Mouse (Mus musculus): ENCODE data around the gene Tsc22d2. TPM values are rescaled to one million over a fixed set of nuclear protein-coding genes. Genes with fewer than 3 reads are reported as not detected.

The Tsc22d2 gene
- polyA plus RNA-seq, 1 experiment from 2014 or later, result 8.9 TPM

DNA sequence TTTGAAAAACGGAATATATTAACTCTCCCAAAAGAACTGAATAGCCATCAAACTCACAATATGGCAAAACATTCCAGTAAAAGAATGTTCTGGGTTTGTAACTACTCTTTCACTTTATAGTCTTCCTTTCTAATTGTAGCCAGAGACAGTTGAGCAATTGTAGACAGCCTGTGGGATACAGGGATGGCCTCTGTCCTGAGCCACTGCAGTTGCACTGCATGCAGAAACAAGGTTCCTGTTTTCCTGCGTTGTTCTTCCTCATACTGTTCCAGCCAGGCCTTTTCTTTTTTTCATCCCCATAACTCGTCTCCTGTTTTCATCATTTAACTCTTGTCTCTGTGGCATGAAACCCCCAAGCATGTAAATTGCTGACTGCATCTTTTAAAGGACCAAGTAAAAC, 37.8 kb upstream of the Tsc22d2 start:
- no peaks in the 10 kb centered on the region for H3K36me3 ChIP-seq (ENCODE audit: insufficient read depth, low read length)

DNA sequence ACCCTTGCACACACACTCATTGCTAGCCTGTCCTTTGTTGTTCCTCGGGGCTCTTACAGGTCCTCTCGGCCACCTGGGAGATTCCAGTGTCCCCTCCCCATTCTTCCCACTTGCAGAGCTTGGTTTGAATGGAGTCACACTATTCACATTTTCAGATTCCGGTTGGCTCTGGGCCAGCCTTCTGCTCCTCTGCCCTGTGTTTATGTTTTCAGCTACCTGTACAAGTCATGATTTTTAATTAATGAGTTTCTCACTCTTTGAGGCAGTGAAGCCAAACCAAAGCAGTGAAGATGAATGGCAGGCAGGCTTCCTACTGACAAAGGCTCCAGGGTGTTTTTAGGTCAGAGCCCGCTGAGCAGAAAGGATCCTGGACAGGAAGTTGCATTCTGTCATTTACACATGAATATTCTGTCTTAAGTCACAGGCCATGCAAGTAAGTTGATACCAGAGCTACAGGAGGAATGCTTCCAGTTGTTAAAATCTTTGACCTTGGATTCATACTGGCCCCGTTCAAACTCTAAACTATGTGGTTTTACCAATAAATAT, 36.9 kb upstream of the Tsc22d2 start:
- Histone ChIP-seq H3K36me3 (ENCODE audit: insufficient read depth, low read length) (no peaks in the 10 kb centered on the region), H3K9ac (replicated peaks; ENCODE audit: low read depth) (no peak overlapping the region), H3K4me3 (ENCODE audit: low read depth, low read length) (no peak overlapping the region), H3K9me3 (ENCODE audit: low read length) (no peaks in the 10 kb centered on the region), H3K27me3 (replicated peaks; ENCODE audit: insufficient read depth, low read length) (no peaks in the 10 kb centered on the region), H3K4me1 (ENCODE audit: insufficient read depth, low read depth, low read length) (no peaks in the 10 kb centered on the region; the same call in 1 of the 2 replicates), H3K27ac (ENCODE audit: low read length) (no peak overlapping the region), H3K4me2 (replicated peaks; ENCODE audit: low read depth, low read length) (no peak overlapping the region)
- no peak for TF ChIP-seq CTCF (IDR thresholded peaks at IDR 0.05)
- TF ChIP-seq EP300 (IDR thresholded peaks at IDR 0.05), result no peak
- 26% methylated on average over 5 of the region's 5 CpGs for WGBS
- ATAC-seq (no peak), DNase-seq (ENCODE audit: low spot score) (no peak)

More for the DNA sequence above, 37.8 kb upstream of the Tsc22d2 start:
- H3K4me1 ChIP-seq (ENCODE audit: insufficient read depth, low read depth, low read length), result peaks cover 5% of the 10 kb centered on the region; the same call in 1 of the 2 replicates
- WGBS, result 60% methylated on average over 3 of the region's 3 CpGs
- H3K9me3 ChIP-seq (ENCODE audit: low read length), result no peaks in the 10 kb centered on the region
- ATAC-seq (no peak), DNase-seq (ENCODE audit: low spot score) (no peak)
- no peak for TF ChIP-seq CTCF (IDR thresholded peaks at IDR 0.05)
- TF ChIP-seq EP300 (IDR thresholded peaks at IDR 0.05), result no peak
- no peak overlapping the region for H3K27ac ChIP-seq (ENCODE audit: low read length)
- H3K4me3 ChIP-seq (ENCODE audit: low read depth, low read length), result no peak overlapping the region
- H3K9ac ChIP-seq (replicated peaks; ENCODE audit: low read depth), result no peak overlapping the region
- H3K27me3 ChIP-seq (replicated peaks; ENCODE audit: insufficient read depth, low read length), result no peaks in the 10 kb centered on the region
- H3K4me2 ChIP-seq (replicated peaks; ENCODE audit: low read depth, low read length), result no peak overlapping the region

DNA sequence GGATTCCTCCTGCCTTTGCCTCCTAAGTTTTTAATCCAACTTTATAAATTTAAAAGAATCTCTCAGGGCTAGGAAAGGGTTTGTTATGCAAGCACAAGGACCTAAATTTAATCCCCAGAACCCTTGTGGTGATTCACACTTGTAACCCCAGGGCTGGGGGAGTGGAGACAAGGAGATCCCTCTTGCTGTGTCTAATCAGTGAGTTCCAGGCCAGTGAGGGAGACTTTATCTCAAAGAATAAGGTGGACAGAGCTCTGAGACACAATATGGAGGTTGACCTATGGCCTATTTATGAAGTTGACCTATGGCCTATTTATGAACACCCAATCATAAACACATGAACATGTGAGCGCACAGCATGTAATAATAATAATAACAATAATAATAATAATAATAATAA, 31.8 kb upstream of the Tsc22d2 start:
- Histone ChIP-seq H3K27ac (ENCODE audit: low read length) (no peak overlapping the region), H3K4me3 (ENCODE audit: low read depth, low read length) (no peak overlapping the region), H3K4me2 (replicated peaks; ENCODE audit: low read depth, low read length) (no peak overlapping the region), H3K36me3 (ENCODE audit: insufficient read depth, low read length) (no peaks in the 10 kb centered on the region), H3K9ac (replicated peaks; ENCODE audit: low read depth) (no peak overlapping the region), H3K4me1 (ENCODE audit: insufficient read depth, low read depth, low read length) (no peaks in the 10 kb centered on the region), H3K9me3 (ENCODE audit: low read length) (no peaks in the 10 kb centered on the region), H3K27me3 (replicated peaks; ENCODE audit: insufficient read depth, low read length) (no peaks in the 10 kb centered on the region)
- TF ChIP-seq CTCF (IDR thresholded peaks at IDR 0.05) (no peak), EP300 (IDR thresholded peaks at IDR 0.05) (no peak)
- DNase-seq (ENCODE audit: low spot score) (no peak), ATAC-seq (no peak)
- 93% methylated on average over 1 of the region's 1 CpGs for WGBS

DNA sequence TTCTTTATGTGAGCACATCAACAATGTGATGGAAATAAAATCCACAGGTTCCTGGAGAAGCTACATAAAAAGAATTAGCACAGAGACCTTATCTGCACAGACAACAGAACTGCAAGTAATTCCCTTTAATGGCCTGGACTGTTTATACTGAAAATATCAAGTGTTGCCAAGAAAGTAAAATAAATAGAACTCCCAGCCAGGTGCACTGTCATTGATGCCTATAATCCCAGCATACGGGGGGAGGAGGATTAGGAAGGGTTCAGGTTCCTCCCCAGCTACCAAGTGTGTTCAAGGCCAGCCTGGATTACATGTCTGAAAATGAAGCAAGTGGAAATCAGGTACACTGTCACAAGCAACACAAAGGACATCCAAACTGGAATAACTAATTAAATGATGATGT, 29.5 kb upstream of the Tsc22d2 start:
- H3K4me2 ChIP-seq (replicated peaks; ENCODE audit: low read depth, low read length), result no peak overlapping the region
- TF ChIP-seq CTCF (IDR thresholded peaks at IDR 0.05) (no peak), EP300 (IDR thresholded peaks at IDR 0.05) (no peak)
- H3K9ac ChIP-seq (replicated peaks; ENCODE audit: low read depth), result no peak overlapping the region
- H3K4me3 ChIP-seq (ENCODE audit: low read depth, low read length), result no peak overlapping the region
- 23% methylated on average over 1 of the region's 1 CpGs for WGBS
- ATAC-seq (no peak), DNase-seq (ENCODE audit: low spot score) (no peak)
- no peaks in the 10 kb centered on the region for H3K36me3 ChIP-seq (ENCODE audit: insufficient read depth, low read length)
- H3K9me3 ChIP-seq (ENCODE audit: low read length), result no peaks in the 10 kb centered on the region
- H3K4me1 ChIP-seq (ENCODE audit: insufficient read depth, low read depth, low read length), result no peaks in the 10 kb centered on the region
- H3K27me3 ChIP-seq (replicated peaks; ENCODE audit: insufficient read depth, low read length), result no peaks in the 10 kb centered on the region
- no peak overlapping the region for H3K27ac ChIP-seq (ENCODE audit: low read length)

DNA sequence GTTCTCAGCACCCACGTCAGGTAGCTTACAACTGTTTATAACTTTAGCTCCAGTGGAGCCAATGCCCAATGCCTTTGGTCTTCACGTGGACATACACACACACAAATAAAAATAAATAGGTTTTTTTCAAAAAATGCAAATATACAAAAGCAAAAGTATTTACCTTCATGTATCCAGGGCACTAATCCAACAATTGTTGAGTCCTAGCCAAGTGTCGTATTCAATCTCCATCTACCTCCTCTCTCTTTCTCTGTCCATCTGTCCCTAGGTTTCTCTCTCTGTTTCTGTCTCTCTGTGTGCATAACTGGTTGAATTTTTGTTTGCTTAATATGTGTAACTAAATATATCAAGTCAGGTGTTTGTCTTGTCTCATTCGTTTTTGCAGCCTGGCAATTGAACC, 25.8 kb upstream of the Tsc22d2 start:
- H3K27ac ChIP-seq (ENCODE audit: low read length), result no peak overlapping the region
- DNase-seq (ENCODE audit: low spot score), result no peak

DNA sequence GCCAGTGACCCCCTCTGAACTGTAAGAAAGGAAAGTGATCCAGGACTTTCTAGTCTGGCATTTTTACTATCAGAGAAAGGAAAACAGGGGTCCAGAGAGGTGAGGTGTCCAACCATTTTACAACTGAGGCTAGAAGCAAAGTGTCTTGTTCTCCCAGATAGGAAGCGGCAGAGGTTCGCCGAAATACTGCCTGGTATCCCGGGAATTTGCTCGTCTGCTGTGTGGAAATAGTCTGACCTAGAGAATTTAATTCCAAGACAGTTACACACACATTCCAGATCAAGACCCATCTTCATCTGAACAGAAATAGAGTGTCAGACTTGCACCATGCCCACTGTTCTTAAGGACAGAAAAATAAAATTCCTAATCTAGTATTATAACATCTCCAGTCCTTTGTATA, 16.0 kb upstream of the Tsc22d2 start:
- Histone ChIP-seq H3K4me3 (ENCODE audit: low read depth, low read length) (no peak overlapping the region), H3K9ac (replicated peaks; ENCODE audit: low read depth) (no peak overlapping the region), H3K9me3 (ENCODE audit: low read length) (no peaks in the 10 kb centered on the region), H3K27me3 (replicated peaks; ENCODE audit: insufficient read depth, low read length) (no peaks in the 10 kb centered on the region), H3K27ac (ENCODE audit: low read length) (no peak overlapping the region), H3K4me2 (replicated peaks; ENCODE audit: low read depth, low read length) (no peak overlapping the region), H3K36me3 (ENCODE audit: insufficient read depth, low read length) (no peaks in the 10 kb centered on the region), H3K4me1 (ENCODE audit: insufficient read depth, low read depth, low read length) (no peaks in the 10 kb centered on the region)
- TF ChIP-seq EP300 (IDR thresholded peaks at IDR 0.05) (no peak), CTCF (IDR thresholded peaks at IDR 0.05) (no peak)
- ATAC-seq, result no peak
- WGBS, result 75% methylated on average over 5 of the region's 5 CpGs
- DNase-seq (ENCODE audit: low spot score), result no peak

More for the DNA sequence above, 25.8 kb upstream of the Tsc22d2 start:
- Histone ChIP-seq H3K9me3 (ENCODE audit: low read length) (no peaks in the 10 kb centered on the region), H3K4me3 (ENCODE audit: low read depth, low read length) (no peak overlapping the region), H3K27me3 (replicated peaks; ENCODE audit: insufficient read depth, low read length) (no peaks in the 10 kb centered on the region), H3K4me2 (replicated peaks; ENCODE audit: low read depth, low read length) (no peak overlapping the region), H3K9ac (replicated peaks; ENCODE audit: low read depth) (no peak overlapping the region), H3K4me1 (ENCODE audit: insufficient read depth, low read depth, low read length) (no peaks in the 10 kb centered on the region), H3K36me3 (ENCODE audit: insufficient read depth, low read length) (no peaks in the 10 kb centered on the region)
- ATAC-seq, result no peak
- no peak for TF ChIP-seq EP300 (IDR thresholded peaks at IDR 0.05)
- no peak for TF ChIP-seq CTCF (IDR thresholded peaks at IDR 0.05)
- WGBS, result 69% methylated on average over 4 of the region's 4 CpGs

DNA sequence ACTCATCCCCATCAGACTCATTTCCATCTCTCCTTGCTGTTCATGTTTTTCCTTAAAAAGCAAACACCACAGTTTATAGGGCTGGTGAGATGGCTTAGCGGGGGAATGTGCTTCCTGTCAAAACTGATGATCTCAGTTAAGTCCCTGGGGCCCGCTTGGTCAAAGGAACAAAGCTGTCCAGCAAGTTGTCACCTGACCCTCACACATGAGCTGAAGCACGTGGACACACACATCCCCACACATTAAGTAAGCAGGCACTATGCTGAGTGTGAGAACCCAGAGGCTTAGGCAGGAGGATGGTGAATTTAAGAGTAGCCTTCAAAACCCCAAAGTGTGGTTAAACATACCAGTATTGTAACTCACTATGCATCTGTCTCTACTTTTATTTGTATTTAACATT, 14.6 kb upstream of the Tsc22d2 start:
- 41% methylated on average over 3 of the region's 3 CpGs for WGBS
- no peak for TF ChIP-seq CTCF (IDR thresholded peaks at IDR 0.05)
- TF ChIP-seq EP300 (IDR thresholded peaks at IDR 0.05), result no peak
- ATAC-seq, result no peak

More for the DNA sequence above, 14.6 kb upstream of the Tsc22d2 start:
- Histone ChIP-seq H3K36me3 (ENCODE audit: insufficient read depth, low read length) (no peaks in the 10 kb centered on the region), H3K4me1 (ENCODE audit: insufficient read depth, low read depth, low read length) (no peaks in the 10 kb centered on the region), H3K9ac (replicated peaks; ENCODE audit: low read depth) (no peak overlapping the region), H3K27me3 (replicated peaks; ENCODE audit: insufficient read depth, low read length) (no peaks in the 10 kb centered on the region), H3K4me2 (replicated peaks; ENCODE audit: low read depth, low read length) (no peak overlapping the region), H3K4me3 (ENCODE audit: low read depth, low read length) (no peak overlapping the region), H3K27ac (ENCODE audit: low read length) (no peak overlapping the region), H3K9me3 (ENCODE audit: low read length) (no peaks in the 10 kb centered on the region)
- DNase-seq (ENCODE audit: low spot score), result no peak
